Mouse (Mus musculus): Measurements from ENCODE around the gene Rasgef1c. TPM values are rescaled to one million over a fixed set of nuclear protein-coding genes. Genes with fewer than 3 reads are reported as not detected.

The Rasgef1c gene
- polyA plus RNA-seq, 1 experiment: not detected

- Histone ChIP-seq H3K36me3 (ENCODE audit: control insufficient read depth) (peaks cover 76% of the 10 kb centered on the region), H3K27me3 (ENCODE audit: control insufficient read depth) (no peaks in the 10 kb centered on the region), H3K4me1 (ENCODE audit: control insufficient read depth) (no peaks in the 10 kb centered on the region), H3K9me3 (ENCODE audit: control insufficient read depth, low read length) (no peaks in the 10 kb centered on the region), H3K4me3 (replicated peaks) (no peak overlapping the region)
- TF ChIP-seq GATA1 (IDR thresholded peaks at IDR 0.05; ENCODE audit: low read length) (no peak), TAL1 (IDR thresholded peaks at IDR 0.05; ENCODE audit: low read length) (no peak)
Measured at GRCm38 (mm10) chr11:49879950-49880642, 21.5 kb upstream of the Rasgef1c start.

- no peak for TF ChIP-seq TAL1 (IDR thresholded peaks at IDR 0.05; ENCODE audit: low read length)
- TF ChIP-seq GATA1 (IDR thresholded peaks at IDR 0.05; ENCODE audit: low read length): no peak
- no peaks in the 10 kb centered on the region for H3K27me3 ChIP-seq (ENCODE audit: control insufficient read depth)
- H3K4me3 ChIP-seq (replicated peaks): no peak overlapping the region
- H3K36me3 ChIP-seq (ENCODE audit: control insufficient read depth): peaks cover 81% of the 10 kb centered on the region
- H3K9me3 ChIP-seq (ENCODE audit: control insufficient read depth, low read length): no peaks in the 10 kb centered on the region
- no peaks in the 10 kb centered on the region for H3K4me1 ChIP-seq (ENCODE audit: control insufficient read depth)
Measured at GRCm38 (mm10) chr11:49883394-49883793, 18.2 kb upstream of the Rasgef1c start.

GRCm38 (mm10) chr11:49888469-49888868, 13.2 kb upstream of the Rasgef1c start:
- peaks cover 46% of the 10 kb centered on the region for H3K36me3 ChIP-seq (ENCODE audit: control insufficient read depth)
- no peak for TF ChIP-seq TAL1 (IDR thresholded peaks at IDR 0.05; ENCODE audit: low read length)
- H3K9me3 ChIP-seq (ENCODE audit: control insufficient read depth, low read length): no peaks in the 10 kb centered on the region
- no peaks in the 10 kb centered on the region for H3K27me3 ChIP-seq (ENCODE audit: control insufficient read depth)
- H3K4me1 ChIP-seq (ENCODE audit: control insufficient read depth): no peaks in the 10 kb centered on the region; the same call in 1 of the 2 replicates
- H3K4me3 ChIP-seq (replicated peaks): no peak overlapping the region

- peaks cover 13% of the 10 kb centered on the region for H3K27me3 ChIP-seq (ENCODE audit: control insufficient read depth)
- peaks cover 20% of the 10 kb centered on the region for H3K36me3 ChIP-seq (ENCODE audit: control insufficient read depth)
- TF ChIP-seq GATA1 (IDR thresholded peaks at IDR 0.05; ENCODE audit: low read length) (no peak), TAL1 (IDR thresholded peaks at IDR 0.05; ENCODE audit: low read length) (no peak)
- no peak overlapping the region for H3K4me3 ChIP-seq (replicated peaks)
- no peaks in the 10 kb centered on the region for H3K9me3 ChIP-seq (ENCODE audit: control insufficient read depth, low read length)
- H3K4me1 ChIP-seq (ENCODE audit: control insufficient read depth): no peaks in the 10 kb centered on the region; the same call in 1 of the 2 replicates
Measured at GRCm38 (mm10) chr11:49891993-49892392, 9.6 kb upstream of the Rasgef1c start.

GRCm38 (mm10) chr11:49893806-49894205, 7.8 kb upstream of the Rasgef1c start:
- no peak overlapping the region for H3K4me3 ChIP-seq (replicated peaks)
- no peaks in the 10 kb centered on the region for H3K9me3 ChIP-seq (ENCODE audit: control insufficient read depth, low read length)
- TF ChIP-seq GATA1 (IDR thresholded peaks at IDR 0.05; ENCODE audit: low read length): no peak
- no peak for TF ChIP-seq TAL1 (IDR thresholded peaks at IDR 0.05; ENCODE audit: low read length)
- H3K36me3 ChIP-seq (ENCODE audit: control insufficient read depth): peaks cover 6% of the 10 kb centered on the region
- peaks cover 21% of the 10 kb centered on the region for H3K27me3 ChIP-seq (ENCODE audit: control insufficient read depth)
- no peaks in the 10 kb centered on the region; the same call in 1 of the 2 replicates for H3K4me1 ChIP-seq (ENCODE audit: control insufficient read depth)

- Histone ChIP-seq H3K4me3 (replicated peaks) (no peak overlapping the region), H3K27me3 (ENCODE audit: control insufficient read depth) (peaks cover 44% of the 10 kb centered on the region), H3K9me3 (ENCODE audit: control insufficient read depth, low read length) (no peaks in the 10 kb centered on the region), H3K4me1 (ENCODE audit: control insufficient read depth) (no peaks in the 10 kb centered on the region; the same call in 1 of the 2 replicates), H3K36me3 (ENCODE audit: control insufficient read depth) (no peaks in the 10 kb centered on the region)
- no peak for TF ChIP-seq GATA1 (IDR thresholded peaks at IDR 0.05; ENCODE audit: low read length)
- TF ChIP-seq TAL1 (IDR thresholded peaks at IDR 0.05; ENCODE audit: low read length): no peak
Measured at GRCm38 (mm10) chr11:49895966-49896590, 5.6 kb upstream of the Rasgef1c start.

DNA sequence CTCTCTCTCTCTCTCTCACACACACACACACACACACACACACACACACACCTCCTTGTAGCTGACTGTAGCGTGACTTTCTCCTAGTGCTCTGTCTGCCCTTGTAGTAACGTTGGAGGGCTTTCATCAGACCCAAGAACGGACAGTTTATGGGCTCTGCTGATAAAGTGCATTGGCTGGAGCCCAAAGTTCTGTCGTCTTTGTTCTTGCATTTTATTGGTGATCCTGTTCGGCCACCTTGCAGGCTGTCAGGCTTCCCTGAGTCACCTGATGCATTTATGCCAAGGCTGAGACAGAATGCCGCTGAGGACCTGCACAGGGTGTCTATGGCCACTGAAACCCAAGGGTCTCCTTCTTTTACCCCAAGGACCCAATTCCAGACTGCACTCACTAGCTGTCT, 1.6 kb upstream of the Rasgef1c start:
- H3K27me3 ChIP-seq (ENCODE audit: control insufficient read depth): peaks cover 63% of the 10 kb centered on the region
- TF ChIP-seq TAL1 (IDR thresholded peaks at IDR 0.05; ENCODE audit: low read length) (no peak), GATA1 (IDR thresholded peaks at IDR 0.05; ENCODE audit: low read length) (no peak)
- peaks cover 8% of the 10 kb centered on the region for H3K4me1 ChIP-seq (ENCODE audit: control insufficient read depth)
- H3K9me3 ChIP-seq (ENCODE audit: control insufficient read depth, low read length): no peaks in the 10 kb centered on the region
- H3K4me3 ChIP-seq (replicated peaks): no peak overlapping the region
- no peaks in the 10 kb centered on the region for H3K36me3 ChIP-seq (ENCODE audit: control insufficient read depth)

GRCm38 (mm10) chr11:49900962-49901658, 525 bp upstream of the Rasgef1c start:
- TF ChIP-seq GATA1 (IDR thresholded peaks at IDR 0.05; ENCODE audit: low read length): no peak
- TF ChIP-seq TAL1 (IDR thresholded peaks at IDR 0.05; ENCODE audit: low read length): no peak
- Histone ChIP-seq H3K9me3 (ENCODE audit: control insufficient read depth, low read length) (no peaks in the 10 kb centered on the region), H3K27me3 (ENCODE audit: control insufficient read depth) (peaks cover 59% of the 10 kb centered on the region), H3K36me3 (ENCODE audit: control insufficient read depth) (no peaks in the 10 kb centered on the region), H3K4me3 (replicated peaks) (no peak overlapping the region), H3K4me1 (ENCODE audit: control insufficient read depth) (peaks cover 8% of the 10 kb centered on the region)

- peaks cover 49% of the 10 kb centered on the region for H3K27me3 ChIP-seq (ENCODE audit: control insufficient read depth)
Measured at GRCm38 (mm10) chr11:49903333-49903732, 1.7 kb downstream of the Rasgef1c start.

More at GRCm38 (mm10) chr11:49903333-49903732, 1.7 kb downstream of the Rasgef1c start:
- H3K4me3 ChIP-seq (replicated peaks): no peak overlapping the region
- no peaks in the 10 kb centered on the region for H3K36me3 ChIP-seq (ENCODE audit: control insufficient read depth)
- no peaks in the 10 kb centered on the region for H3K9me3 ChIP-seq (ENCODE audit: control insufficient read depth, low read length)
- peaks cover 8% of the 10 kb centered on the region for H3K4me1 ChIP-seq (ENCODE audit: control insufficient read depth)
- TF ChIP-seq GATA1 (IDR thresholded peaks at IDR 0.05; ENCODE audit: low read length): no peak
- TF ChIP-seq TAL1 (IDR thresholded peaks at IDR 0.05; ENCODE audit: low read length): no peak

All from erythroblast, embryonic 14.5 days (primary cell).